Mouse (Mus musculus) C2C12 (cell line): ENCODE data around the gene Abcc3. TPM values are rescaled to one million over a fixed set of nuclear protein-coding genes. Genes with fewer than 3 reads are reported as not detected.

ENCODE experiments used
- H3K27me3 ChIP-seq: one replicate; pipeline ENCODE4 v1.6.1; 2011; ENCODE audit not compliant: control insufficient read depth, insufficient read depth, insufficient read length
- H3K36me3 ChIP-seq: one replicate; pipeline ENCODE4 v1.6.1; 2011; ENCODE audit not compliant: control insufficient read depth, insufficient read depth
- H3K4me3 ChIP-seq: one replicate; pipeline ENCODE4 v1.5.1; 2011; ENCODE audit warnings: mild to moderate bottlenecking, control low read depth; ENCODE audit not compliant: poor library complexity, insufficient read depth, severe bottlenecking
- H3K79me2 ChIP-seq: one replicate; pipeline ENCODE4 v1.6.1; 2011; ENCODE audit not compliant: control insufficient read depth, insufficient read depth
- H3K79me3 ChIP-seq: one replicate; pipeline ENCODE4 v1.6.1; 2011; ENCODE audit warnings: low read depth, control low read depth
- H3ac ChIP-seq: one replicate; pipeline ENCODE3; 2011; ENCODE audit warnings: low read depth; ENCODE audit not compliant: control insufficient read depth, insufficient read length
- CEBPB ChIP-seq: IDR thresholded peaks from one replicate; pipeline ENCODE4 v1.6.1; 2011; ENCODE audit warnings: low read depth, mild to moderate bottlenecking, control low read depth, moderate library complexity
- CTCF ChIP-seq: IDR thresholded peaks from one replicate; pipeline ENCODE4 v1.5.1; 2011; ENCODE audit not compliant: control insufficient read depth, insufficient read depth, insufficient read length
- FOSL1 ChIP-seq: IDR thresholded peaks from one replicate; pipeline ENCODE4 v1.8.0; 2011; ENCODE audit warnings: mild to moderate bottlenecking, low read length; ENCODE audit not compliant: poor library complexity, insufficient read depth, severe bottlenecking
- MAX ChIP-seq: IDR thresholded peaks from one replicate; pipeline ENCODE4 v1.6.1; 2011; ENCODE audit warnings: mild to moderate bottlenecking, control low read depth
- MYOD1 ChIP-seq: IDR thresholded peaks from one replicate; pipeline ENCODE4 v1.6.1; 2011; ENCODE audit warnings: low read depth; ENCODE audit not compliant: control insufficient read depth, insufficient read length
- MYOG ChIP-seq: IDR thresholded peaks from one replicate; pipeline ENCODE4 v1.6.1; 2011; ENCODE audit not compliant: control insufficient read depth, insufficient read length; ENCODE audit errors: extremely low read depth
- USF1 ChIP-seq: IDR thresholded peaks from one replicate; pipeline ENCODE4 v1.6.1; 2011; ENCODE audit warnings: low read depth, mild to moderate bottlenecking, control low read depth, moderate library complexity
- polyA plus RNA-seq: library from polyadenylated mRNA; unstranded; fragments of >200 nt; fragmentation: generic; extraction: Trizol; gene quantifications from one replicate; pipeline ENCODE4 v1.2.1, GENCODE M21; 2012; ENCODE audit warnings: missing spikeins

The Abcc3 gene
- polyA plus RNA-seq, 1 experiment, result 0.41 TPM

DNA sequence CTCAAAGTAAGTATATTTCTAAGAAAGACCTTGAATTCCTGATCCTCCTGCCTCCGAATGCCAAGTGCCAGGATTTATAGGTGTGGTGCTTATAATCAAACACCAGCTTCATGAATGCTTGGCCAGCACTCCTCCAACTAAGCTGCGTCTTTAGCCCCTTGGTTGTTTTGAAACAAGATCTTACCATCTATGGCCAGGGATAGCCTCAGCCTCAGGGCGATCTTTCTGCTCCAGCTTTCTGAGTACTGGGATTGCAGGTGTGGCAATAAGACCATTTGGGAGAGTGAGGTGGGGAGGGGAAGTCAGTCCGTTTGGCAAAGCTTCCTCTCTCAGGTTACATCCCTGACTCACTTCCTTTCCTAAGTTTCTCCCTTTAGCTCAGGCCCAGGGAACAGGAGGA lies 5.0 kb downstream of the Abcc3 start:
- Histone ChIP-seq H3K79me3 (no peaks in the 10 kb centered on the region), H3K36me3 (no peaks in the 10 kb centered on the region), H3ac (no peak overlapping the region), H3K4me3 (no peak overlapping the region), H3K27me3 (peaks cover 16% of the 10 kb centered on the region), H3K79me2 (no peaks in the 10 kb centered on the region)
- TF ChIP-seq CEBPB, result no peak
- no peak for TF ChIP-seq CTCF
- TF ChIP-seq MYOG, result no peak
- no peak for TF ChIP-seq USF1
- TF ChIP-seq MYOD1, result no peak
- TF ChIP-seq MAX, result no peak
- TF ChIP-seq FOSL1, result no peak

- Histone ChIP-seq H3K36me3 (no peaks in the 10 kb centered on the region), H3K4me3 (no peak overlapping the region)
- TF ChIP-seq MAX (no peak), CEBPB (no peak), USF1 (no peak), FOSL1 (no peak), MYOD1 (no peak), CTCF (no peak), MYOG (no peak)
These were observed 6.6 kb downstream of the Abcc3 start for GRCm38 (mm10) chr11:94385977-94386771.

GRCm38 (mm10) chr11:94379736-94380135 lies 13.1 kb downstream of the Abcc3 start:
- Histone ChIP-seq H3K79me3 (no peaks in the 10 kb centered on the region), H3K4me3 (no peak overlapping the region), H3K79me2 (no peaks in the 10 kb centered on the region), H3K36me3 (no peaks in the 10 kb centered on the region), H3ac (no peak overlapping the region), H3K27me3 (no peaks in the 10 kb centered on the region)
- TF ChIP-seq MYOG (no peak), USF1 (no peak), CTCF (no peak), CEBPB (no peak), MAX (no peak), FOSL1 (no peak), MYOD1 (no peak)

More at GRCm38 (mm10) chr11:94385977-94386771, 6.6 kb downstream of the Abcc3 start:
- Histone ChIP-seq H3ac (no peak overlapping the region), H3K79me3 (no peaks in the 10 kb centered on the region), H3K79me2 (no peaks in the 10 kb centered on the region), H3K27me3 (peaks cover under 1% of the 10 kb centered on the region)

- Histone ChIP-seq H3K79me3 (no peaks in the 10 kb centered on the region), H3K36me3 (no peaks in the 10 kb centered on the region), H3K79me2 (no peaks in the 10 kb centered on the region), H3ac (no peak overlapping the region), H3K27me3 (no peaks in the 10 kb centered on the region), H3K4me3 (no peak overlapping the region)
- no peak for TF ChIP-seq MAX
- TF ChIP-seq MYOD1, result no peak
- no peak for TF ChIP-seq FOSL1
- TF ChIP-seq USF1, result no peak
- no peak for TF ChIP-seq CEBPB
- TF ChIP-seq MYOG, result no peak
- TF ChIP-seq CTCF, result no peak
These were observed 13.7 kb downstream of the Abcc3 start for GRCm38 (mm10) chr11:94379061-94379460.

GRCm38 (mm10) chr11:94374276-94374948 lies 18.4 kb downstream of the Abcc3 start:
- Histone ChIP-seq H3K36me3 (no peaks in the 10 kb centered on the region), H3K4me3 (no peak overlapping the region), H3ac (no peak overlapping the region), H3K79me2 (no peaks in the 10 kb centered on the region), H3K79me3 (no peaks in the 10 kb centered on the region), H3K27me3 (no peaks in the 10 kb centered on the region)
- no peak for TF ChIP-seq FOSL1
- no peak for TF ChIP-seq CEBPB
- TF ChIP-seq MYOG, result no peak
- no peak for TF ChIP-seq USF1
- TF ChIP-seq CTCF, result no peak
- no peak for TF ChIP-seq MYOD1
- no peak for TF ChIP-seq MAX

DNA sequence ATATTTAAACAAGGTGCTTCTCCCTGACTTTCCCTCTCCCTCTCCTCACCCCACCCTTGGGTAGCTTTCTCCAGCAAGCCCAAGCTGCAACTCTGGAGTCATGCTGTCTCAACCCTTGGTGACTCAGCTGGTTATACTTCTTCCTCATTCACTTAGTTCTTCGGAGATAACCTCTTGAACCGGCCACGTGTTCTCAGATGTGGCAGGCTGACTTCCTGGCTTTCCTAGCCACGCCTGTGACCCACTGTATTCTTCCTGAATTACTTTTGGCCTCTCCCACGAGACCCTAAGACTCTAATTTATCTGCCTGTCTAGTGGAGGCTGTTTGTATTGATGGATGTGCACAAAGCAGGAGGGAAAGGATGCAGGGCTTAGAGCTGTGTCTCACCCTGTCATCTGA lies 22.0 kb downstream of the Abcc3 start:
- Histone ChIP-seq H3K36me3 (no peaks in the 10 kb centered on the region), H3K4me3 (no peak overlapping the region), H3K79me3 (no peaks in the 10 kb centered on the region), H3K27me3 (no peaks in the 10 kb centered on the region), H3ac (no peak overlapping the region), H3K79me2 (no peaks in the 10 kb centered on the region)
- TF ChIP-seq CTCF, result no peak
- TF ChIP-seq MAX, result peak; percentile 71
- TF ChIP-seq MYOD1, result no peak
- TF ChIP-seq USF1, result peak; percentile 75
- no peak for TF ChIP-seq CEBPB
- no peak for TF ChIP-seq FOSL1
- no peak for TF ChIP-seq MYOG
